Mouse (Mus musculus) lung, embryonic 16.5 days (tissue): ENCODE measurements at regions not wholly inside any gene's neighbourhood (a gene's known extent, or its start where the extent isn't known, plus 50 kb on each side); places are given as distances from the start of the nearest gene placed in this dataset.
A peak's percentile ranks its signal among the peaks of the same experiment; 100 is the strongest.

Experiments used
- ATAC-seq: fragments of 200-750 bp; cut with Nextera tagmentation; 2 replicates; pipeline ENCODE4 v1.8.0; 2017; ENCODE audit warnings: low read depth, mild to moderate bottlenecking, moderate library complexity
- H3K27ac ChIP-seq: fragments of 300-500 bp; sonication (generic); 2 replicates; pipeline ENCODE4 v1.5.1; 2014; ENCODE audit warnings: mild to moderate bottlenecking, control low read depth, low read length
- H3K27me3 ChIP-seq: fragments of 300-500 bp; sonication (generic); 2 replicates; pipeline ENCODE4 v1.6.1; 2014; ENCODE audit warnings: low read depth, low read length, mixed read lengths; ENCODE audit not compliant: control insufficient read depth, insufficient read depth
- H3K36me3 ChIP-seq: fragments of 300-500 bp; sonication (generic); 2 replicates; pipeline ENCODE4 v1.6.1; 2014; ENCODE audit warnings: low read length; ENCODE audit not compliant: control insufficient read depth, insufficient read depth
- H3K4me1 ChIP-seq: fragments of 300-500 bp; sonication (generic); replicated peaks from 2 replicates; pipeline ENCODE4 v1.6.1; 2014; ENCODE audit warnings: low read length, mixed read lengths; ENCODE audit not compliant: control insufficient read depth, insufficient read depth
- H3K4me2 ChIP-seq: fragments of 300-500 bp; sonication (generic); 2 replicates; pipeline ENCODE4 v1.6.1; 2014; ENCODE audit warnings: low read depth, low read length, control low read depth
- H3K4me3 ChIP-seq: fragments of 300-500 bp; sonication (generic); 2 replicates; pipeline ENCODE4 v1.5.1; 2014; ENCODE audit warnings: mild to moderate bottlenecking, low read length, control low read depth
- H3K9ac ChIP-seq: fragments of 300-500 bp; sonication (generic); 2 replicates; pipeline ENCODE4 v1.6.1; 2014; ENCODE audit warnings: low read length, control low read depth
- H3K9me3 ChIP-seq: fragments of 300-500 bp; sonication (generic); 2 replicates; pipeline ENCODE4 v1.6.1; 2016; ENCODE audit warnings: low read length; ENCODE audit not compliant: control insufficient read depth
- WGBS: fragments of 180-500 bp; shearing (Covaris S2); extraction: QIAGEN DNeasy Blood & Tissue Kit; methylation state at CpG from one replicate; pipeline ENCODE4 v1.1.7; 2014; 5-methylcytosine and 5-hydroxymethylcytosine counted together

GRCm38 (mm10) chr1:186493664-186494410 is 212.0 kb downstream of the Tgfb2 start:
- Histone ChIP-seq H3K4me1 (peaks cover 2% of the 10 kb centered on the region; the same call in 1 of the 2 replicates), H3K9ac (no peak overlapping the region), H3K27ac (no peak overlapping the region), H3K4me3 (no peak overlapping the region), H3K9me3 (no peaks in the 10 kb centered on the region), H3K4me2 (no peak overlapping the region), H3K27me3 (no peaks in the 10 kb centered on the region), H3K36me3 (no peaks in the 10 kb centered on the region)
- WGBS: 84% methylated on average over 14 of the region's 14 CpGs
- ATAC-seq: no peak

GRCm38 (mm10) chr1:186482177-186482576 is 223.6 kb downstream of the Tgfb2 start:
- H3K9me3 ChIP-seq: no peaks in the 10 kb centered on the region
- no peak overlapping the region for H3K9ac ChIP-seq
- H3K4me3 ChIP-seq: no peak overlapping the region
- H3K4me2 ChIP-seq: 0 out of 2 replicates have a peak overlapping the region, but pooled peaks have one; percentile 9
- peak; percentile 54; the same call in 1 of the 2 replicates for ATAC-seq
- peaks cover 7% of the 10 kb centered on the region for H3K4me1 ChIP-seq
- no peak overlapping the region for H3K27ac ChIP-seq
- no peaks in the 10 kb centered on the region for H3K36me3 ChIP-seq
- no peaks in the 10 kb centered on the region for H3K27me3 ChIP-seq
- 39% methylated on average over 8 of the region's 8 CpGs for WGBS

GRCm38 (mm10) chr1:186480019-186480418 is 225.8 kb downstream of the Tgfb2 start:
- no peak overlapping the region for H3K4me2 ChIP-seq
- no peak; the same call in 1 of the 2 replicates for ATAC-seq
- H3K4me3 ChIP-seq: no peak overlapping the region
- H3K4me1 ChIP-seq: peaks cover 7% of the 10 kb centered on the region
- H3K27ac ChIP-seq: no peak overlapping the region
- 43% methylated on average over 1 of the region's 1 CpGs for WGBS
- H3K27me3 ChIP-seq: no peaks in the 10 kb centered on the region
- H3K36me3 ChIP-seq: no peaks in the 10 kb centered on the region
- no peak overlapping the region for H3K9ac ChIP-seq
- no peaks in the 10 kb centered on the region for H3K9me3 ChIP-seq

- ATAC-seq: no peak
- no peak overlapping the region for H3K9ac ChIP-seq
- no peaks in the 10 kb centered on the region for H3K36me3 ChIP-seq
- no peak overlapping the region for H3K4me3 ChIP-seq
- WGBS: 62% methylated on average over 8 of the region's 8 CpGs
- H3K4me2 ChIP-seq: no peak overlapping the region
- H3K4me1 ChIP-seq: peaks cover 7% of the 10 kb centered on the region
- H3K9me3 ChIP-seq: no peaks in the 10 kb centered on the region
- H3K27ac ChIP-seq: no peak overlapping the region
- H3K27me3 ChIP-seq: no peaks in the 10 kb centered on the region
These were observed 227.2 kb downstream of the Tgfb2 start for GRCm38 (mm10) chr1:186478428-186479238.

GRCm38 (mm10) chr1:186474844-186475243 is 230.9 kb downstream of the Tgfb2 start:
- Histone ChIP-seq H3K9ac (no peak overlapping the region), H3K36me3 (no peaks in the 10 kb centered on the region), H3K4me1 (peaks cover 8% of the 10 kb centered on the region), H3K27ac (no peak overlapping the region), H3K9me3 (no peaks in the 10 kb centered on the region), H3K4me3 (no peak overlapping the region), H3K4me2 (no peak overlapping the region), H3K27me3 (no peaks in the 10 kb centered on the region)
- ATAC-seq: no peak
- 47% methylated on average over 2 of the region's 2 CpGs for WGBS

GRCm38 (mm10) chr1:186474385-186474784 is 231.4 kb downstream of the Tgfb2 start:
- H3K36me3 ChIP-seq: no peaks in the 10 kb centered on the region
- H3K27ac ChIP-seq: no peak overlapping the region
- H3K27me3 ChIP-seq: no peaks in the 10 kb centered on the region
- no peaks in the 10 kb centered on the region for H3K9me3 ChIP-seq
- peaks cover 8% of the 10 kb centered on the region for H3K4me1 ChIP-seq
- 81% methylated on average over 1 of the region's 1 CpGs for WGBS
- no peak overlapping the region for H3K4me3 ChIP-seq
- no peak for ATAC-seq
- H3K4me2 ChIP-seq: no peak overlapping the region
- H3K9ac ChIP-seq: no peak overlapping the region

- Histone ChIP-seq H3K9ac (no peak overlapping the region), H3K4me2 (no peak overlapping the region), H3K4me3 (no peak overlapping the region), H3K36me3 (no peaks in the 10 kb centered on the region), H3K4me1 (peaks cover 5% of the 10 kb centered on the region; the same call in 1 of the 2 replicates), H3K27ac (no peak overlapping the region), H3K9me3 (no peaks in the 10 kb centered on the region), H3K27me3 (no peaks in the 10 kb centered on the region)
- ATAC-seq: peak; percentile 59; the same call in 1 of the 2 replicates
- 46% methylated on average over 10 of the region's 10 CpGs for WGBS
These were observed 232.8 kb downstream of the Tgfb2 start for GRCm38 (mm10) chr1:186472955-186473354.

- H3K4me2 ChIP-seq: no peak overlapping the region
- no peak overlapping the region for H3K27ac ChIP-seq
- no peaks in the 10 kb centered on the region for H3K36me3 ChIP-seq
- WGBS: 82% methylated on average over 5 of the region's 5 CpGs
- no peaks in the 10 kb centered on the region for H3K4me1 ChIP-seq
- no peak for ATAC-seq
- no peaks in the 10 kb centered on the region for H3K9me3 ChIP-seq
- no peak overlapping the region for H3K4me3 ChIP-seq
- H3K9ac ChIP-seq: no peak overlapping the region
- H3K27me3 ChIP-seq: no peaks in the 10 kb centered on the region
These were observed 240.3 kb downstream of the Tgfb2 start for GRCm38 (mm10) chr1:186465526-186465925.

- Histone ChIP-seq H3K27ac (no peak overlapping the region), H3K4me3 (no peak overlapping the region), H3K4me2 (no peak overlapping the region), H3K36me3 (no peaks in the 10 kb centered on the region), H3K9ac (no peak overlapping the region), H3K9me3 (no peaks in the 10 kb centered on the region), H3K4me1 (peaks cover 7% of the 10 kb centered on the region; the same call in 1 of the 2 replicates), H3K27me3 (no peaks in the 10 kb centered on the region)
- WGBS: 65% methylated on average over 10 of the region's 10 CpGs
- ATAC-seq: peak; percentile 51; the same call in 1 of the 2 replicates
These were observed 245.0 kb downstream of the Tgfb2 start for GRCm38 (mm10) chr1:186460742-186461141.
